Mouse (Mus musculus): ENCODE measurements around the gene Pkd1l1. TPM values are rescaled to one million over a fixed set of nuclear protein-coding genes. Genes with fewer than 3 reads are reported as not detected.

The Pkd1l1 gene
- polyA plus RNA-seq, 1 experiment, result 0.19 TPM

DNA sequence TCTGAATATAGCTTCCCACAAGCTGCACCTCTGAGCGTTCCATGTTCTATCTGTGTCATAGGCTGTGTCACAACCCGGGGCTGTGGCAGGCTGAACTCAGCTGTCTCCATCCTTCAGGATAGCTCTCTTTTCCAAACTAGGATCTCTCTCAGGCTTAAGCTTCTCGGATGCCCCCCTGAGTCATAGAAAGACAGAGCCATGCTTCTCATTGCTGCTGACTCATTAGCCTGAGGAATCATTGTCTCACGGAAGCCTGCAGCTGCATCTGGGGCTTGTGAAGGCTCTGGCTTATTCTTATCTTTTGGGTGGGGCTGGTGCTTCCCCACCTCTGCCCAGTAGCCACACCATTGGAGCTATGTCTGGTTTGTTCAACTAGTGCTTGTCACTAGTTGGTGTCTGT is 151.7 kb downstream of the Pkd1l1 start:
- Histone ChIP-seq H3K27me3 (ENCODE audit: control insufficient read depth) (no peaks in the 10 kb centered on the region), H3K36me3 (ENCODE audit: control insufficient read depth) (no peaks in the 10 kb centered on the region), H3K9me3 (ENCODE audit: control insufficient read depth, low read length) (no peaks in the 10 kb centered on the region), H3K4me3 (replicated peaks) (no peak overlapping the region), H3K4me1 (ENCODE audit: control insufficient read depth) (peaks cover 4% of the 10 kb centered on the region)
- TF ChIP-seq TAL1 (IDR thresholded peaks at IDR 0.05; ENCODE audit: low read length) (no peak), GATA1 (IDR thresholded peaks at IDR 0.05; ENCODE audit: low read length) (no peak)

DNA sequence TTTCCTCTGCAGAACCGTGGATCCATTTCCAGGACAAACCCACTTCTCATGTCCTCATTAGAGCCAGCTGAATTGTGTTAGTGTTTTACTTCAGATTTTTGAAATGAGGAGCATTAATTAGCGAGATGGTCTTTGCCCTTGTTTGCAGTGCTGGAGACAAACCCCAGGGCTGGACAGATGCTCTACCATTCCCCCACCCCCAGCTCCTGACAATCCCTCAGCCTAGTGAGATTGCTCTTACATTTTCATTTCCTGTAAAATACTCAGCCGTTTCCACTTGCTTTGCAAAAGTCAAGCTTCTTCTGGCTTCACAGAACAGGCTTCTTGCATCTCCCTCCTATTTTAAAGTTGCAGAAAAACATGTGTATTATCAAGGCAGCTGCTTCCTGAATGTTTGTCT is 155.7 kb downstream of the Pkd1l1 start:
- peaks cover 4% of the 10 kb centered on the region for H3K4me1 ChIP-seq (ENCODE audit: control insufficient read depth)
- no peaks in the 10 kb centered on the region for H3K27me3 ChIP-seq (ENCODE audit: control insufficient read depth)
- H3K36me3 ChIP-seq (ENCODE audit: control insufficient read depth), result no peaks in the 10 kb centered on the region
- H3K4me3 ChIP-seq (replicated peaks), result no peak overlapping the region
- TF ChIP-seq GATA1 (IDR thresholded peaks at IDR 0.05; ENCODE audit: low read length) (no peak), TAL1 (IDR thresholded peaks at IDR 0.05; ENCODE audit: low read length) (no peak)
- no peaks in the 10 kb centered on the region for H3K9me3 ChIP-seq (ENCODE audit: control insufficient read depth, low read length)

DNA sequence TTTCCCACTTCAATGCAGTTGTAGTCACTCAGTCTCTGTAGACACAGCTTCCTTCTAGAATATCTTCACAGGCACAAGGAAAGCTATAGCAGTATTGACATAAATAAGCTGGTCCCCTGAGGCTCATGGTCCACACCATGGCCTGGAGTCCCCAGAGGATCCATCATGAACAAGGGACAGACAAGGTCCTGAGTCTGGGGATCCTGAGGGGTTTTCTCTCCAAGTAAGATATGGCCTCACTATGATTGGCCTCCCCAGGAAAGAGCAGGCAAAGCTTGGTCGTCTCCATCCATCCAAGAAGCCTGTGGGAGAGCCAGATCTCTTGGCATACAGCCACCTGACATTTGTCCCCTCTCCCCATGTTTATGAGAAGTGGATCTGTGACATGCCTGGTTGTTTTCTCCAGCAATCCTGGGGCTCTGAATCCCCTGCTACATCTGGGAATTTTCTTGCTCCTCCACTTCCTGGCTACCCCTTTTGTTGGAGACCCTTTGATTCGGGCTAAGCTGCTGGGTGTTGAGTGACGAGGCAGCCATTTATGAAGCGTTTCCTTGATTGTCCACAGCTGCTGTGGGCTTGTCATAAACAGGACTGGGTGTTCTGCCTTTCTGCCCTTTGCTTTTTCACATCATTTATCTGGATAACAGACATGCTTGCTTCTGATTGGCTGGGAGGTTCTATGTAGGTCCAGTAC is 158.8 kb downstream of the Pkd1l1 start:
- TF ChIP-seq TAL1 (IDR thresholded peaks at IDR 0.05; ENCODE audit: low read length) (no peak), GATA1 (IDR thresholded peaks at IDR 0.05; ENCODE audit: low read length) (no peak)
- Histone ChIP-seq H3K4me1 (ENCODE audit: control insufficient read depth) (no peaks in the 10 kb centered on the region), H3K4me3 (replicated peaks) (no peak overlapping the region), H3K27me3 (ENCODE audit: control insufficient read depth) (no peaks in the 10 kb centered on the region), H3K9me3 (ENCODE audit: control insufficient read depth, low read length) (no peaks in the 10 kb centered on the region), H3K36me3 (ENCODE audit: control insufficient read depth) (no peaks in the 10 kb centered on the region)

DNA sequence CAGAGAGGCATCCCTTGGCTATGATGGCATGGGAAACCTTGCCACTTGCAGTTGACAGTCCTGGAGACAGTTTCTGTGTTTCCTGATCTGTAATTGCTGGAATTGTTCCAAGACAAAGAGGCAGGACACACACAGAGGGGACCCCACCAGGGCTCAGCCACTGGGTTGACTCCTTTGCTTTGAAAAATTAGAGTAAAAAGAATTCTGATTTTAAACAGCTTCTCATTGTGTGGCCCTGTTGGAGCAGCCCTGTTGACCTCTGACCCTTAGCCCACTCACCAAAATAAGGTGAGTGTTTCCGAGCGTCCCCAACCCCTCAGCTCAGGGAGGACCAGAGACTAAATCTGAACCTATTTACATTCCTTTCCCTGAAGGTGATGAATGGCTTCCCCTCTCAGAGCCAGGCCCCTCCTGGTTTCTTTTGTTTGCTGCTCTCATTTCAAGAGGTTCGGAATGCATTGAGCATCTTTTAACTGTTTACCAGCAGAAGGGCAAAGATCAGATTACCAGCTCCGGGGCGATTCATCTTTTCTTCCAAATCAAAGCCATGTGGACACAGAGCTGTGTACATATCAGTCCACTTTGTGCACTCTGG is 161.5 kb downstream of the Pkd1l1 start:
- Histone ChIP-seq H3K4me1 (ENCODE audit: control insufficient read depth) (no peaks in the 10 kb centered on the region), H3K9me3 (ENCODE audit: control insufficient read depth, low read length) (no peaks in the 10 kb centered on the region), H3K27me3 (ENCODE audit: control insufficient read depth) (no peaks in the 10 kb centered on the region), H3K36me3 (ENCODE audit: control insufficient read depth) (no peaks in the 10 kb centered on the region), H3K4me3 (replicated peaks) (no peak overlapping the region)
- TF ChIP-seq GATA1 (IDR thresholded peaks at IDR 0.05; ENCODE audit: low read length) (no peak), TAL1 (IDR thresholded peaks at IDR 0.05; ENCODE audit: low read length) (no peak)

DNA sequence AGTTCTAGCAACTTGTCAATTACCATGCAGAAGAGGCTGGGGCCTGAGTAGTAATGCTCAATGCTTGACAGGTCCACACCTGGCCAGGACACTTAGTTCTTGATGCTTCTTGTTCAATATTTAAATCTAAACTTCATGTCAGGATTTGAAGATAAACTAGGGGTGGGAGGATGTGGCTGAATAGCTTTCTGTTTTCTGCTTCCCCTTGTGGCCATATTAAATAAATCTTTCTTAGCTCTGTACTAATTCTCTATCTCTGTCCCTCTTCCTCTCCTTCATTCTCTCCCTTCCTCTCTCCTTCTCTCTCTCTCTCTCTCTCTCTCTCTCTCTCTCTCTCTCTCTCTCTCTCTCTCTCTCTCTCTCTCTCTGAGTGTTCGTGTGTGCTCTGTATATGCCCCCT is 163.4 kb downstream of the Pkd1l1 start:
- no peak overlapping the region for H3K4me3 ChIP-seq (replicated peaks)
- no peaks in the 10 kb centered on the region for H3K9me3 ChIP-seq (ENCODE audit: control insufficient read depth, low read length)
- H3K27me3 ChIP-seq (ENCODE audit: control insufficient read depth), result no peaks in the 10 kb centered on the region
- H3K36me3 ChIP-seq (ENCODE audit: control insufficient read depth), result no peaks in the 10 kb centered on the region
- no peak for TF ChIP-seq GATA1 (IDR thresholded peaks at IDR 0.05; ENCODE audit: low read length)
- TF ChIP-seq TAL1 (IDR thresholded peaks at IDR 0.05; ENCODE audit: low read length), result no peak
- no peaks in the 10 kb centered on the region for H3K4me1 ChIP-seq (ENCODE audit: control insufficient read depth)

DNA sequence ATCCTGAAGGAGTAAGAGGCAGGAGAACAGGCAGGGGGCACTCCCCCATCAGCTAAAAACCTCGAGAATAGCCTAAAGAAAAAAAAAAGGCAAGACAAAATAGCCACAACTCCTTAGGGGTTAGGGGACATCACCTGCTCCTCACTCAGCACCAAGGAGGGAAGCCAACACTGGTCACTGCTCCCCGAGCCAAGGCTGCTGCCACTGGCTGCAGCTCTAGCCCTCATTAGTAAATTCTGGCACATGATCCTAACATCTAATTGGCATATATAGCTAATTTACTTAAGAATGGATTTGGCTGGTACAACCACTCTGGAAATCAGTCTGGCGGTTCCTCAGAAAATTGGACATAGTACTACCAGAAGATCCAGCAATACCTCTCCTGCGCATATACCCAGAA is 166.1 kb downstream of the Pkd1l1 start:
- Histone ChIP-seq H3K4me1 (ENCODE audit: control insufficient read depth) (no peaks in the 10 kb centered on the region), H3K36me3 (ENCODE audit: control insufficient read depth) (no peaks in the 10 kb centered on the region), H3K27me3 (ENCODE audit: control insufficient read depth) (no peaks in the 10 kb centered on the region), H3K9me3 (ENCODE audit: control insufficient read depth, low read length) (no peaks in the 10 kb centered on the region), H3K4me3 (replicated peaks) (no peak overlapping the region)
- no peak for TF ChIP-seq GATA1 (IDR thresholded peaks at IDR 0.05; ENCODE audit: low read length)
- no peak for TF ChIP-seq TAL1 (IDR thresholded peaks at IDR 0.05; ENCODE audit: low read length)

DNA sequence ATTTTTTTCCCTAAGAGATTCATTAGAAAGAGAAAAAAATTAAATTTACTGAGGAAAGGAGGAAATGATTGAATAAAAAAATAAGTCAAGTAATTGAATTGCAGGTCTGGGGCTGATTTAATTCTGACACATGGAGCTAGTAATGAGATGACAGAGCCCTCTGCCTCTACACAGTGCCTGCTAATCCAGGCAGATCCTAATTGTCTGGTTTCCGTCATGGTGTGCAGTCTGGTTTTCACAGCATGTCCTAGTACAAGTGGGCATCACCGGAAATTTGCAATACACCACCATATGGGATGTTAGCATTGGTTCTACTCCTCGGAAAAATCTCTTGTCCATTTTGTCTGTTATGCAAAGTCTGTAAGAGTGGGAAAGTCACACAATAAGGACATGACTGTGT is 168.9 kb downstream of the Pkd1l1 start:
- no peaks in the 10 kb centered on the region for H3K27me3 ChIP-seq (ENCODE audit: control insufficient read depth)
- H3K36me3 ChIP-seq (ENCODE audit: control insufficient read depth), result no peaks in the 10 kb centered on the region
- no peak overlapping the region for H3K4me3 ChIP-seq (replicated peaks)
- no peak for TF ChIP-seq TAL1 (IDR thresholded peaks at IDR 0.05; ENCODE audit: low read length)
- no peak for TF ChIP-seq GATA1 (IDR thresholded peaks at IDR 0.05; ENCODE audit: low read length)
- no peaks in the 10 kb centered on the region for H3K4me1 ChIP-seq (ENCODE audit: control insufficient read depth)
- H3K9me3 ChIP-seq (ENCODE audit: control insufficient read depth, low read length), result no peaks in the 10 kb centered on the region

DNA sequence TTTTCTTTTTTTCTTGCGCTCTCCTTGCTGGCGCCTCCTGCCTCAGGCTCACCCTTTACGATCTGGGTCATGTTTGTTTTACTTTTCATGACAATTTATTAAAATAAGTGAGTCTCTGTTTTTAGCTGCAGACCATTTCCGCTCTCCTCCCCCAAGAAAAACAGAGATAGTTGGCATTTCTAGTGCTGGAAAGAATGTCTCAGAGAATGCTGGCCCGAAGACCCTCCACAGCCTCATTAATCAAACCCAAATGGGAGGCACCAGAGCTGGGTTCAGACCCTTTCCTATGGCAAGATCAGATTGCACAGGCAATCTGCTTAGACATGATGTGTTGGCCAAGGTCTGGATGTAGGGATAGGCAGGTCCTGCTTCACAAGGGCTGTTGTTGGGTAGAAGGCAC is 175.6 kb downstream of the Pkd1l1 start:
- Histone ChIP-seq H3K4me3 (replicated peaks) (no peak overlapping the region), H3K27me3 (ENCODE audit: control insufficient read depth) (no peaks in the 10 kb centered on the region), H3K9me3 (ENCODE audit: control insufficient read depth, low read length) (no peaks in the 10 kb centered on the region), H3K4me1 (ENCODE audit: control insufficient read depth) (no peaks in the 10 kb centered on the region), H3K36me3 (ENCODE audit: control insufficient read depth) (no peaks in the 10 kb centered on the region)
- no peak for TF ChIP-seq GATA1 (IDR thresholded peaks at IDR 0.05; ENCODE audit: low read length)
- TF ChIP-seq TAL1 (IDR thresholded peaks at IDR 0.05; ENCODE audit: low read length), result no peak

DNA sequence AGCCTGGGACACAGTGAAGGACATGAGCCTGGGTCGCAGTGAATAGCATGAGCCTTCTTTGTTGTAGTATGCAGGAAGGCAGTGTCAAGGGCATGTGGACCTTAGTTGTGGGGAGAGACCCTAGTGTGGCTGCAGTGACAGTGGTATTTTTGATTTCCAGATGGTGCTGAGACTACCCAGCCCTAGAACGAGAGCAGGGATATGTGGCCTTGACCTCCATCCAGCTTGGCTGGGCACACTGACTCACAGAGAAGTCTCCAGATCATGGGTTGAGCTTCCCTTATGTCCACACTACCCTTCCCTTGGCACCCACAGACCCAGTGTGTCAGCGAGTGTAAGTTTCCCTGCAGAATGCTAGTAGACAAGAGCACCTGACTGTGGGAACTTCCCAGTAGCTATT is 178.0 kb downstream of the Pkd1l1 start:
- no peaks in the 10 kb centered on the region for H3K9me3 ChIP-seq (ENCODE audit: control insufficient read depth, low read length)
- H3K27me3 ChIP-seq (ENCODE audit: control insufficient read depth), result no peaks in the 10 kb centered on the region
- no peaks in the 10 kb centered on the region for H3K4me1 ChIP-seq (ENCODE audit: control insufficient read depth)
- no peaks in the 10 kb centered on the region for H3K36me3 ChIP-seq (ENCODE audit: control insufficient read depth)
- TF ChIP-seq TAL1 (IDR thresholded peaks at IDR 0.05; ENCODE audit: low read length) (no peak), GATA1 (IDR thresholded peaks at IDR 0.05; ENCODE audit: low read length) (no peak)
- no peak overlapping the region for H3K4me3 ChIP-seq (replicated peaks)
